8 mouse cellular contexts compared by ENCODE assay signal in genomic region chr5:65956144-65957008, GRCm38 (mm10). TPM values are rescaled to one million over a fixed set of nuclear protein-coding genes. Genes with fewer than 3 reads are reported as not detected.
DNase-seq lines count a peak whose midpoint lies in the region; ATAC-seq and TF ChIP-seq lines count a peak whose summit lies in the region.

No protein-coding gene starts in this region.

- H3K27me3 ChIP-seq in kidney, embryonic 16.5 days (ENCODE audit: insufficient read depth, low read length): no peaks in the 10 kb centered on the region
- no peaks in the 10 kb centered on the region for H3K27me3 ChIP-seq in embryonic facial prominence, embryonic 12.5 days
- H3K27me3 ChIP-seq in intestine, embryonic 15.5 days (replicated peaks): no peaks in the 10 kb centered on the region
- H3K27me3 ChIP-seq in midbrain, postnatal 0 days (ENCODE audit: insufficient read depth, low read length): no peaks in the 10 kb centered on the region

- H3K9me3 ChIP-seq in kidney, embryonic 16.5 days (ENCODE audit: low read length): no peaks in the 10 kb centered on the region
- H3K9me3 ChIP-seq in embryonic facial prominence, embryonic 12.5 days: no peaks in the 10 kb centered on the region
- H3K9me3 ChIP-seq in intestine, embryonic 15.5 days: no peaks in the 10 kb centered on the region
- H3K9me3 ChIP-seq in midbrain, postnatal 0 days (ENCODE audit: low read length): no peaks in the 10 kb centered on the region

- DNase-seq in kidney, adult 9 months: no peak
- DNase-seq in midbrain, postnatal 0 days (ENCODE audit: low spot score): no peak
- no peak for DNase-seq in cerebellum, postnatal 4 days (ENCODE audit: low spot score in 2 of 2)
- DNase-seq in layer of hippocampus, adult 11-12 months (ENCODE audit: low spot score): no peak
- no peak for DNase-seq in thymus, postnatal 25 days

- H3K4me2 ChIP-seq in kidney, embryonic 16.5 days (replicated peaks; ENCODE audit: low read depth, low read length): peak overlapping the region; percentile 57
- H3K4me2 ChIP-seq in embryonic facial prominence, embryonic 12.5 days (replicated peaks): peak overlapping the region; percentile 53
- peak overlapping the region; percentile 55 for H3K4me2 ChIP-seq in intestine, embryonic 15.5 days (replicated peaks)
- peak overlapping the region; percentile 23 for H3K4me2 ChIP-seq in midbrain, postnatal 0 days (ENCODE audit: low read depth, low read length, poor library complexity, severe bottlenecking)

- H3K4me3 ChIP-seq in kidney, embryonic 16.5 days (ENCODE audit: low read length): peak overlapping the region; percentile 40
- H3K4me3 ChIP-seq in embryonic facial prominence, embryonic 12.5 days: peak overlapping the region; percentile 35
- H3K4me3 ChIP-seq in intestine, embryonic 15.5 days (replicated peaks): peak overlapping the region; percentile 27
- peak overlapping the region; percentile 10; the same call in 1 of the 2 replicates for H3K4me3 ChIP-seq in midbrain, postnatal 0 days (ENCODE audit: low read depth, low read length)

- WGBS in kidney, embryonic 16.5 days: 78% methylated on average over 9 of the region's 9 CpGs
- WGBS in embryonic facial prominence, embryonic 12.5 days: 79% methylated on average over 9 of the region's 9 CpGs
- 80% methylated on average over 9 of the region's 9 CpGs for WGBS in intestine, embryonic 15.5 days
- 69% methylated on average over 9 of the region's 9 CpGs for WGBS in midbrain, postnatal 0 days

- ATAC-seq in kidney, embryonic 16.5 days (ENCODE audit: low FRiP score, low TSS enrichment): no peak
- no peak for ATAC-seq in embryonic facial prominence, embryonic 12.5 days (ENCODE audit: insufficient number of reproducible peaks, insufficient read depth, low FRiP score, low TSS enrichment)
- ATAC-seq in intestine, embryonic 15.5 days: no peak
- ATAC-seq in midbrain, postnatal 0 days (ENCODE audit: low FRiP score): no peak

- no peaks in the 10 kb centered on the region for H3K36me3 ChIP-seq in kidney, embryonic 16.5 days (ENCODE audit: insufficient read depth, low read length)
- no peaks in the 10 kb centered on the region for H3K36me3 ChIP-seq in embryonic facial prominence, embryonic 12.5 days
- H3K36me3 ChIP-seq in intestine, embryonic 15.5 days: no peaks in the 10 kb centered on the region
- H3K36me3 ChIP-seq in midbrain, postnatal 0 days (ENCODE audit: insufficient read depth, low read length): no peaks in the 10 kb centered on the region

- no peak overlapping the region for H3K27ac ChIP-seq in kidney, embryonic 16.5 days (ENCODE audit: low read length)
- 0 out of 2 replicates have a peak overlapping the region, but pooled peaks have one; percentile 5 for H3K27ac ChIP-seq in embryonic facial prominence, embryonic 12.5 days
- no peak overlapping the region for H3K27ac ChIP-seq in intestine, embryonic 15.5 days
- peak overlapping the region; percentile 65; the same call in 1 of the 2 replicates for H3K27ac ChIP-seq in midbrain, postnatal 0 days (ENCODE audit: low read depth, low read length)

- peak overlapping the region; percentile 9; the same call in 1 of the 2 replicates for H3K9ac ChIP-seq in kidney, embryonic 16.5 days (replicated peaks; ENCODE audit: low read length)
- H3K9ac ChIP-seq in embryonic facial prominence, embryonic 12.5 days: no peak overlapping the region
- no peak overlapping the region for H3K9ac ChIP-seq in intestine, embryonic 15.5 days
- no peak overlapping the region for H3K9ac ChIP-seq in midbrain, postnatal 0 days (replicated peaks; ENCODE audit: low read length, poor library complexity, severe bottlenecking)

- no peak for TF ChIP-seq CTCF in midbrain, postnatal 0 days (IDR thresholded peaks at IDR 0.05)

- H3K4me1 ChIP-seq in kidney, embryonic 16.5 days (ENCODE audit: insufficient read depth, low read length): peaks cover 3% of the 10 kb centered on the region; the same call in 1 of the 2 replicates
- no peaks in the 10 kb centered on the region; the same call in 1 of the 2 replicates for H3K4me1 ChIP-seq in embryonic facial prominence, embryonic 12.5 days
- no peaks in the 10 kb centered on the region for H3K4me1 ChIP-seq in intestine, embryonic 15.5 days (replicated peaks)
- H3K4me1 ChIP-seq in midbrain, postnatal 0 days (ENCODE audit: insufficient read depth, low read length): peaks cover 3% of the 10 kb centered on the region; the same call in 1 of the 2 replicates

RNA-seq across cellular contexts. Expression of gene Chrna9, which starts 21.7 kb away (rescaled TPM):
- 0.30 and 0.31 TPM in 2 replicates for polyA plus RNA-seq in kidney, embryonic 16.5 days (2015; fragmentation: Nextera tagmentation; extraction: Ambion mirVana)
- polyA plus RNA-seq in embryonic facial prominence, embryonic 12.5 days (2016; fragmentation: Nextera tagmentation; extraction: Ambion mirVana): 0.46 and 1.1 TPM in 2 replicates
- not detected in 2 replicates for polyA plus RNA-seq in intestine, embryonic 15.5 days (2015; fragmentation: Nextera tagmentation; extraction: Ambion mirVana)
- total RNA-seq in midbrain, postnatal 0 days (2014; rRNA removed): not detected in 2 replicates
- polyA plus RNA-seq in midbrain, postnatal 0 days (2015; fragmentation: Nextera tagmentation; extraction: Ambion mirVana): not detected in 2 replicates

RNA-seq across cellular contexts. Expression of gene 9130230L23Rik, which starts 47.7 kb away (rescaled TPM):
- polyA plus RNA-seq in kidney, embryonic 16.5 days (2015; fragmentation: Nextera tagmentation; extraction: Ambion mirVana): 0.56 and 1.2 TPM in 2 replicates
- polyA plus RNA-seq in embryonic facial prominence, embryonic 12.5 days (2016; fragmentation: Nextera tagmentation; extraction: Ambion mirVana): not detected in 2 replicates
- polyA plus RNA-seq in intestine, embryonic 15.5 days (2015; fragmentation: Nextera tagmentation; extraction: Ambion mirVana): 1.6 and 2.4 TPM in 2 replicates
- not detected in 2 replicates for total RNA-seq in midbrain, postnatal 0 days (2014; rRNA removed)
- polyA plus RNA-seq in midbrain, postnatal 0 days (2015; fragmentation: Nextera tagmentation; extraction: Ambion mirVana): not detected in 2 replicates

Comparison
In these comparisons a context has a peak if more than half of its experiments do, and no peak if none do; other contexts are left out.
1. H3K27ac ChIP-seq: peak in embryonic facial prominence, embryonic 12.5 days (single experiment) and midbrain, postnatal 0 days (single experiment); none in kidney, embryonic 16.5 days (single experiment) and intestine, embryonic 15.5 days (single experiment).
2. Peak in every context shown above with its lines, with median percentiles within 50 percentile points of each other: H3K4me2 ChIP-seq and H3K4me3 ChIP-seq.